Mouse (Mus musculus) right cerebral cortex, postnatal 10 days (tissue): ENCODE data around the gene Gm10382.

Source experiments
- DNase-seq, 2 experiments: peaks; one replicate each; pipeline ENCODE4 v3.0.0; 2021; ENCODE audit warnings: low spot score in 2 of 2

Gm10382 gene

DNA sequence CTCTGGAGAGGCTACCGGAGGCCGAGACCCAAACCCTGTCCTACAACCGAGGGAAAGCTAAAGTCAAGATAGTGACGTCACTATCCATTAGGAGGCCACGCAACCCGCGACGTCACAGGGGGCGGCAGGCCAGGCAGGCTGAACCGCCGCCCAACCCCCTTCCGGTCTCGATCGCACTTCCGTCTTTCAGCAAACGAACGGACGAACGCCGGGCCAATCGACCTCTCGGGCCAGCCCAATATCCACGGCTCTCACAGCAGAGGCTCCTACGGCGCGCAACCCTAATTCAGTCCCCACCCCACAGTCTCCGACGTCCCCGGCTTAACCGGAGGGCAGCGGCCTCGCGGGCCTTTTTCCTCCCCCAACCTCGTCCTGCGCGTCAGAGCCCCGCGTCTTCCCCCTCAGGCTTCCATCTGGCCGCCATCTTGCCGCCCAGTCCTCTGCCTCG is at the start of gene Gm10382:
TSS of gene Gm10382 (plus strand) at position 192 of the 448 bp plus-strand sequence.
- peak; percentile 87 for DNase-seq

DNA sequence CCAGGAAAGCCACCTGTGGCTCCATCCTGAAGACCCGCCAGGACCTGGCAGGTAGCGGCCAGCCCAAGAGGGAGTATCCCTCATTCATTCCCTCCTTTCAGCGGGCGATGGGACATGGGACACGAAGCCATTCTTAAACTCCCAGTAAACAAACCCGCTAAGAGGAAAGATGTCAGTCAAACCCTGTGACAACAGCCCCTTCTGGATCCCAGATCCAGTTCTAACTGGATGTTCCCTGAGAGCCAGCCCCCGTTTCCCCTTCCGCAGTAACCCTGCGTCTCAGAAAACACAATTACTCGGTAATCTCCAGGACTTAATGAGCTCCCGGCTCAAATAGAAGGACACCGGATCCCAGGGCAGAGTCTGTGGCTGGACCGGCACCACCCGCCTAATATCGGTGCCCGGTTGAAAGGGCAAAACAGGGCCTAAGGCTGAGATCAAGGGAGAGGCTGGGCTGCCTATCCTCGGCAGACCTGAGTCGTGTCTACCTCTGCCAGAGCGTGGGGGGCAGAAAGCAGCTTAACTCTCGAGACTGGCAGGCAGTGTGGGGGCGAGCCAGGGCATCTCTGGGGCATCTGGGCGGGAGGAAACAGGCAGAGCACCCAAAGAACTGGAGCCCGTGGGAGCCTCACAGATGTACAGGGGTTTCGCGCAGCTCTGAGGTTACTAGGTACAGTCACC is 49.1 kb upstream of the Gm10382 start:
- peak; percentile 69 for DNase-seq

DNA sequence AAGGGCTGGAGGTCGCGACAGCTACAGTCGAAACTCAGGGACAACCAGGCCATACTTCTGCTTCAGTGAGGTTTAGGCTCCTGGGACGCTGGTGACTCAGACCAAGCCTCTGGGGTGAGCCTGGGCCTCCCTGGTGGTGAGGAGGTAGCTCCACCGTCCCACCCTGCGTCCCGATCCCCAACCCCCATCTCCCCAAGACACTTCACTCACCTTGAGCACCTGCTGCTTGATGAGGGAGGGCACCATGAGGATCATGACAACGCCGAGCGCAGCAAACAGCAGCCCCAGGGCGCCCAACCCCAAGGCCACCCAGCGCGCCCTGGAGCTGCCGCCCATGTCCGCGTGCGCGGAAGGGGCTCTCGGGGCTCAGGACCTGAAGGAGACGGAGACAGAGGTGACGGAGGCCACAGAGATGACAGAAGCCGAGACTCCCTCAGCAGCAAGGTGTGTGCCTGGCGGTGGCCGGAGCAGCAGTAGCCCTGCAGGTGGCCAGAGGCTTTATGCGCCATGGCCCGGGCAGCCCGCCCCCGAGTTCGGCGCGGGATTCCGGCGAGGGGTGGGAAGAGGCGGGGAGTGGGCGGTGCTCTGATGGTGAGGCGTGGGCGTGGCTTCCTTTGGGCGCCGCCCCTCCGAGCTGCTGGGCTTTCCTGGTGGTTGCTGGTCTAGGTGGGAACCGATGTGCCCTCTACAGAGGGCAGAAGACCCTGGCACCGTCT is 48.4 kb upstream of the Gm10382 start, which contains the start of gene Scarb1:
TSS of gene Scarb1 (minus strand) at position 548 of the 716 bp plus-strand sequence.
- peak; percentile 92 to 93 for DNase-seq

DNA sequence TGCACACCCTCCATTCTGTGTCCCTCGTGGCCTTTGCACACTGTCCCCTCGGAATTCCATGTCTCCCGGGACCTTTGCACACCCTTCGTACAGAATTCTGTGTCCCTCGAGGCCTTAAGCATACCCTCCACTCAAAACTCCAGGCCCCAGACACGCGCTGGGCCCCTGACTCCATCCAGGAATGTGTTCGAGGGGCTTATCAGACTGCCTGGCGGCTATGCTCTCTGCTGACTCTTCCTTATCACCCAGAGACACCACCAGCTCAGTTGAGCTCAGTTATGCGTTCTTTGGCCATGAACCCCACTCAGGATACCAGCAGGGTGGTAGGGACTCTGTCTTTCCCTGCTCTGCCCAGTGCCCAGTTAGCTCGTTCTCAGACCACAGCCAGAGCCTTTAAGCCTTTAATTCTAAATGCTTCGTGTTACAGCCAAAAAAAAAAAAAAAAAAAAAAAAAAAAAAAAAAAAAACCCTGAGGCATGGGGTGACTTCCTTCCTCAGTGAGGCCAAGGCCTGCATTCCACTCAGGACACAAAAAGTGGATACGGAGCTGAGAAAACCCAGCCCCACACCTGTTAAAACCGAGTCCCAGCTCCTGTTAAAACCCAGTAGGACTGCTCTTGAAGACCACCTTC is 47.5 kb upstream of the Gm10382 start:
- no peak for DNase-seq

DNA sequence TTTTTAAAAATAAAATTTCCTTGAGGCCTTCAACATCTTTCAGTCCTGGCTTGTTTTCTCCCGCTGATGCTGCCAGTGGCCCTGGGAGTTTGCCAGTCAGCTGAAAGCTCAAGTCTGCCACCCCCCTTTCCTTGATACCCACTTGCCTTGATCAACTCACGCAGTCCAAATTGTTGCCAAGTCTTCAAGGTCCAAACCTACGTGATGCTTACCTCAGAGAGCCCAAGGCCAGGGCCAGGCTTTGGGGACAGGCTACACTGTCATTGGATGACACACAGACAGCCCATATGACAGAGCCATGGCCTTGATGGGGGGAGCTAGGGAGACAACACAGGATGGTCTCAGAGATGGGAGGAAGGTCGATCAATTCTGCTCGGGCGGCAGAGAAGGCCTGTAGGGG is 44.8 kb upstream of the Gm10382 start:
- DNase-seq, result no peak

DNA sequence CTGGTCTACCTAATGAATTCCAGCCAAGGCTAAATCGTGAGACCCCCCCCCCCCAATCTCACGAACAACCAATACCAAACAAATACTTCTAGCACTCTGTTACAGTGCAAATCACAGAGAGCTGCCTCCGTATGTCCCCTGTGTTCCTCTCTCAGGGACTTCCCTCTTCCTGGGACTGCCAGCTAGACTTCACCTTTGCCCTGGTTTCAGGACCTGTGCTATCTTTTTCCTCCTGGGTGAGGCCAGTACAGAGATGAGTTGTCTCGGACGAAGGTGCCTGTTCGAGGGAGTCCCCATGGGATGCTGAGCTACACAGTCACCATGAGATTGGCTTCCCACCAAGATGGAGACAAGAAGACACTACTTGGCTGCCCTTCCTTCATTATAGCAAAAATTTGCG is 41.1 kb upstream of the Gm10382 start:
- DNase-seq, result no peak

DNA sequence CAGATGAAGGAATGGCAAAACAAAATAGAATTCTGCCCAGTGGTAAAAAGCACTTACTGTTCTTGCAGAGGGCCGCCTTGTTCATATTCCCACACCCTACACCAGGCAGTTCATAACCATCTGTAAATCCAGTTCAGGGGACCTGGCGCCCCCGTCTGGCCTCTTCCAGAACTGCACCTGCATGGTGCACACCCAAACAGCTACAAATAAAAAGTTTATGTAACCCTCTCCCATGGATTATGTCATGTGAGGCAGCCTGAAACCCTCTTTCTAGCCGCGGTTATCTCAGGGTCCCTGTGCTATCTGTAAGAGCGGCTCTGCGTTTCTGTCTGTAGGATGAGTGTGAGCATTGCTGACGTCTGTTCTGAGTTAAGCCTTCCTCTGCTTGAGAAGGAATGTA is 40.6 kb upstream of the Gm10382 start:
- DNase-seq, result no peak

DNA sequence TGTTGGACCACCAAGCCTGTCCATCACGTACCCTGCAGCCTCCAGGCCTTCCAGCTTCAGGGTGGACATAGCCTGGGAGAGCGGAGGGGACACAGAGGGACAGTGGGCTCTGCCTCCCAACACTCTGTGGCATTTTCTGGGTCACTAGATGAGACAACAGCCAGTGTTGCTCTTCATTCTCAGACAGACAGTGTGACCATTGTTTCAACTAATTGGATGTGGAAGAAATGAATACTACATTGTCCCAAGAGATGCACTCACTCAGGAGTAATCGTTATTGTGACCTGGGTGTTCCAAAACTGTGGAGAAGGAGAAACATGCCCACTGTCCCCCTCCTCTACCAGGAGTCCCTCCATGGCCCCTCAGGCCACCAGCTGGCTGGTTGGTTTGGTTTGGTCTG is 39.7 kb upstream of the Gm10382 start:
- DNase-seq, result no peak

DNA sequence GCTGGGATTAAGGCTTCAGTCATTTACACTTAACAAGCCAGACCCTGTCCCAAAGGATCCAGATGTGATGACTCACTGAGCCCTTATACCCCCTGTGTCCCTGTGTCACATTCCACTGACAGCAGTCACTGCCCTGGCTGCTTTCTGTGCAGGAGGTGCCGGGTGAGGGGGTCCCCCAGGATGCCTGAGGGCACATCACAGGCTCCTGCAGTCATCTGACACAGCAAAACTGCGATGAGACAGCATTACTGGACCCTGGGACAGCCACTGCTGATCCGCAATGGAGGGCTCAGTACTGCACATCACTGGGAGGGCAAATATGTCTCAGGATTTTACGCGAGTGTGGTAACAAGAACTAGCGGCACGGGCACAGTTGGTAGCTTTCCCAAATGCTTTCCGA is 38.1 kb upstream of the Gm10382 start:
- no peak for DNase-seq

DNA sequence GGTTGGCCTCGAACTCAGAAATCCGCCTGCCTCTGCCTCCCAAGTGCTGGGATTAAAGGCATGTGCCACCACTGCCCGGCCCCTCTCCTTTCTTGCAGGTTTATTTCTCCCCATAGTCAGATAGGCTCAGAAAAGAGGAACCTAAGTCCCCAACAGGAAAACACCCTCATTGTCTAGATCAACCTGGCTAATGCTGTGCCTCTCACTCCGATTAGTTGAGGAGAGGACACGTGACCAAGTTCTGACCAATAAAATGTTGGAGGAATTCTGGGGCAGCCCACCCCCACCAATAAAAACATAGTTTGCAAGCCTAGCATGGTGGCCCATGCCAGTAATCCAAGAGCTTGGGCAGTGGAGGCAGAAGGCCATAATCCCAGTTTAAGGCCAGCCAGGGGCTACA is 37.2 kb upstream of the Gm10382 start:
- no peak for DNase-seq

DNA sequence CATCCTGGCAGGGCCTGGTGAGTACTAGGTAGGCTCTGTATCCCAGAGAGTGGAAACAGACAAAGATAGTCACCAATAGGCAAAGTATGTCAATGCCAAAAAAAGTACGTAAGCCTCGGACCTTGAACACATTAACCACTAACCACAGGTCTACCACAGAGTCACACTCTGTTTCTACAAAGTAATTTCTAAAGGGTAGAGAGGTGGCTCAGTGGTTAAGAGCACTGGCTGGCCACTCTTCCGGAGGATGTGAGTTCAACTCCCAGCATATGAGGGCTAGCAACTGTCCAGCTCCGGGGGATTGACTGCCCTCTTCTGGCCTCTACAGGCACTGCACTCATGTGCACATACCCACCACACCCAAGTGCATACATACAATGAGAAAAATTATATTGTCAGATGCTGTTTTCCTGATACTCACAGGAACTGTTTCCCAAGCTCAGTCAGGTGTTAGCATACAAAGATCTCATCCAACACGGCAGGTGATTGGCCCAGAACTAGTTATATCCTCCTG is 36.3 kb upstream of the Gm10382 start:
- no peak for DNase-seq

DNA sequence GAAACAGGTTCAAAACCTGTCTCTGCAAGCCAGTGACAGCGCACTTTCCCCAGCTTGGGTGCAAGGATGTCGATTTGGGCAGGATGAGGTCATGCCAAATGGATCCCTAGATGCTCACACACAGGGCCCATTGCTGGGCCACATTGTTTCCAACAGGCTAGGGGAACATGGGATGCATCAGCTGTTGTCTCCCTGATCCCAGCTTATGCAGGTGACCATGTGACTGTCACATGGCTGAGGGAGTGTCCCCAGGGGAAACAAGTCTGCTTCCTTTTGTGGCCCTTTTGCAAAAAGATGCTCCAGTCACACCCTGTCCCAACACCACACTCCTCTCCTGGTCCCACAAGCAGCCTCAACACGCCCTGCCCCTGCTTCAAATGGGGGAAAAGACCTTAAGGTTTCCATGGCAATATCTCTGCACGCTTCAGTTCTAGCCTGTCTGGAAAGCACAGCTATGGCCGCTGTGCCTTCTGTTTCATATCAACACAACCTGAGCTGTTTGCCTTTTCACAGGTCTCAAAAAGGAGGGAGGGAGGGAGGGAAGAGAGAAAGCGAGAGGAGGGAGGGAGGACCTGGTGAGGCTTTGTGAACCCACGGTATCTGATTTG is 34.1 kb upstream of the Gm10382 start:
- DNase-seq, result no peak

DNA sequence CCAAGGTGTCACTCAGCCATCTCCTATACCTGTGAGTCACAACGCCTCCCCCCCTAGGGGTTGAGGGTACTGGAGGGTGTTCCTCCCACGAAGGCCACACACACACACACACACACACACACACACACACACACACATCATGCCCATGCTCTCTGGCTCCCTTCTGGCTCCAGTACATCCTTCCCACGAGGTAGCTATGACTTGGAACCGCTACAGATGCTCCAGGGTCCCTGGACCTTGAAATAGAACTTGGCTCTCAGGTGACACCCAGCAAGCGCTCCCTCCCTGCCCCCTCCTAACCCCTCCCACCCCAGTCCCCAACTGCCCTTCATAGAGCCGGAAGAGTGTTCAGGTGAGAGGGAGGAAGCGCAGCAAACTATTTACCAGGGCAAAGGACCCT is 33.5 kb upstream of the Gm10382 start:
- no peak for DNase-seq

DNA sequence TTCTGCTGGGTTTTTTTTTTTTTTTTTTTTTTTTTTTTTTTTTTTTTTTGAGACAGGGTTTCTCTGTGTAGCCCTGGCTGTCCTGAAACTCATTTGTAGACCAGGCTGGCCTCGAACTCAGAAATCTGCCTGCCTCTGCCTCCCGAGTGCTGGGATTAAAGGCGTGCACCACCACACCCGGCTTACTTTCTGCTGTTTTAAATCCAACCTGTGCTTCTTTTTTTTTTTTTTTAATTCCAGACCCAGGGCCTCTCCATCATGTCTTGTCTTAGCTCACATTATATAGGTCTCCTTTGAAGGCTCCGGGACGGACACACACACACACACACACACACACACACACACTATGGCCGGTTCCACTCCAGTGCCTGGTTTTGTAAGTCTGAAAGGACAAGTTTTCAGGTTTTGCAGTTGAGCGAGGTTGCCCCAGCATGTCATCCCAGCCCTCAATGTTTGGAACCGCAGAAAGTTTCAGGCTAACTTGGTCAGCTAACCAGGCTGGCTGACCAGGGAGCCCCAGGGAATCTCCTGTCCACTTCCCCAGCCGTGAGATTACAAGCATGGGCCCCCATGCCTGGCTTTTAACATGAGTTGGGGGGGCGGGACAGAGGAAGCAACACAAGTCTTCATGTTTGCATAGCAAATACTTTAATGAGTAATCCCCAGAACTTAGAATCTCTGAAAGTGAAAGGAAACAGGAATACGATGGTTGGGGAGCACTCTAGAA is 31.4 kb upstream of the Gm10382 start:
- no peak for DNase-seq

DNA sequence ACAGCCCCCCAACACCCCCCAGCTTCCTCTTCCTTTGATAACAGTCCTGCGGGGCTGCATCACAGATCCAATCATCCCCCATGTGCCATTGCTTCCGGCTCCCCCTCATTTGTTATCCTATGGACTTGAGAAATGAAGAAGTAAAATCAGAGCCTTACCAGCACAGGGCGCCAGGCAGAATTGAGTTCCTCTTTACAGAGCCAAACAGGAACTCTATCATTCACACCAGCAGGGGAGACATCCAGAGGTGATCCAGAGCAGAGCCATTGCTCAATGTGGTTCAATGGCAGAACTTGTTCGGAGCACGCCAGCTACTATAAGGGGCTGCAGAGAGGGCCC is 30.9 kb upstream of the Gm10382 start:
- peak in 1 of 2 experiments; percentile 46 for DNase-seq

DNA sequence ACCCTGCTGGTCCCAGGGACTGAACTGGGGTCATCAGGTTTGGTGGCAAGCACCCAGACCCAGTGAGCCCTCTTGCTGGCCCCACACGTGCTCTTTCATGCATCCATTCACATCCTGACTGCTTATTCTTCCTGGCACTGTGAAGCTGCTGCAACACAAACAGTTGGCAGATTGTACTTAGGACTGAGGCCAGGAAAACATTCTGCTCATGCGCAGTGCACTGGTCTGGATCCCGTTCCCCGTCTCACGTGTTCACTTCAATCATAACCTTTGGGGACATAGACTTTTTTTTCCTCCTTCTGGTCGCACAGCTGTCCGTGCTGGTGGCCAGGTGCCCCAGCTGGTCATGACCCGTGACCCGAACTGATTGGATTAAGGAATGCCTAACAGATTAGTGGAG is 28.6 kb upstream of the Gm10382 start:
- peak in 1 of 2 experiments; percentile 55 for DNase-seq

DNA sequence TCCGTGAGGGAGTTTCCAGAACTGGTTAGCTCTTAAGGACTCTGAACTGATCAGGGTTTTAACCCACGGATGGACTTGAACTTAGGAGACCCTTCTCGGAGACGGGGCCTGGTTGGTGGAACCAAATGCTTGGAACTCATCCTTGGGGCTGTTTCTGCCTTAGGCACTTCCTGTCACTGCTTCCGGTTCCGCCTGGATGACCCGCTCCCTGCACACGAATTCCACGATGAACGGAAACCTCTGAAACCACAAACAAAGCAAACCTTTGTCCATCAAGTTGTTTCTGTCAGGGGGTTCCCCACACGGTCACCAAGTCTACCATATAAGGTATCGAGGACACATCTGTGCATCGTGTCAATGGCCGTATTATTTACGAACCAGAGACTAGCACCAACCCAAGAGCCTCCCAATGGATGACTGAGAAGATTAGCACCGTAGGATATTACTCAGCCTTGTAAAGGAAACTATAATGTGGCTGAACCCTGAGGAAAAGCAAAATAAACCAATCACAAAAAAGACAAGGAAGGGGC is 28.1 kb upstream of the Gm10382 start:
- no peak for DNase-seq

DNA sequence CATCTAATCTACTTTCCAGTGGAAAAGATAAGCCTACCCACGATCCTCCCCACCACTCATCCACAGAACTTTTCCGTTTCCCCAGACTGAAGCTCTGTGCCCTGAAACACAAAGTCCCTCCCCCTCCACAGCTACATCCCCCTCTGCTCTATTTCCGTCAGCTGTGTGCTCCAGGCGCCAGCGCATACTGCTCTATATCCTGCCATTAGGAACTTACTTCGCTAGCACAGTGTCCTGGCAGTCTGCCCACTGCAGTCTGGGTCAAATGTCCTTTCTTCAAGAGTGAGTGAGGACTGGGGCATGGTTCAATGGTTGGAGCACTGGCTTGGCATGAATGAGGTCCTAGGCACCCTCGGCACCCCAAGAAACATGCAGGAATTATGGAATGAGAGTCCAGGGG is 25.2 kb upstream of the Gm10382 start:
- DNase-seq, result peak; percentile 68

DNA sequence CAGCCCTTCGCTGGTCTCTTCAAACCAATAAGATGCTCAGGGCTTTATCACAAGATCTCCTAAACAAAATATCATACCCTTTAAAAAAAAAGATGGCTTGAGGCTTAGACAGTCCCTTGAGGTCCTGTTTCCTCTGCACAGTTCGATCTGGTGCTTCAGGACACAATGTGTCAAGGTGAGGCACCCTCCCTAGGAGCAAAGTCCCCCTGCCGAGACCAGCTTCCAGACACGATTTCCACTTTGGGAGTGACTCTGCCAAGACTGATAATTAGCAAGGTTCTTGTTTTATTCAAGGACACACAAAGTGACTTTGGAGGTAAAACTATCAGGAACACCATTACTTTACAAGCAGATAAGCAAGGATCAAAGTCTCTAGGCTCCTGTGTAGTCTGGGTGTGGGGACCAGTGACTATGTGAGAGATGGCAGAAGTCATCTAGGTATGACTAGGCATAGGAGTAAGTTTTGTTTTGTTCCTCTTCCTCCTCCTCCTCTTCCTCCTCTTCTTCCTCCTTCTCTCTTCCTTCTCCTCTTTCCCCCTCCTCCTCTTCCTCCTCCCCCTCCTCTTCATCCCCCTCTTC is 24.2 kb upstream of the Gm10382 start:
- no peak for DNase-seq

DNA sequence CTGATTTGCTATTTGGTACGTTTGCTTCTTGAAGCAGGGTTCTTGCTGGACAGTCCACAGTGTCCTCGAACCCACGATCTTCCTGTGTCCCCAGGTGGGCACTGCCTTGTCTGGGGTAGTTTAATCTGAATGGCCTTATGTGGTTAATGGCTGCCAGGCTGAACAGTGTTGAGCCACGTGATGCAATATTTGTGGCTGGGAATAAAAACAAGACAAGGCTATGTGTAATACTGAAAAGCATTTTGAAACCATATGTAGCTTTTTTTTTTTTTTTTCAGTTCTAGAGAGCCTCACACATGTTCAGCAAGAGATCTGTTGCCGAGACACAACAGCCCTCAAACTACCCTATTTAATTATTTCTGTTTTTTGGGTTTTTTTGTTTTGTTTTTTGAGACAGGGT is 21.0 kb upstream of the Gm10382 start:
- DNase-seq, result no peak

DNA sequence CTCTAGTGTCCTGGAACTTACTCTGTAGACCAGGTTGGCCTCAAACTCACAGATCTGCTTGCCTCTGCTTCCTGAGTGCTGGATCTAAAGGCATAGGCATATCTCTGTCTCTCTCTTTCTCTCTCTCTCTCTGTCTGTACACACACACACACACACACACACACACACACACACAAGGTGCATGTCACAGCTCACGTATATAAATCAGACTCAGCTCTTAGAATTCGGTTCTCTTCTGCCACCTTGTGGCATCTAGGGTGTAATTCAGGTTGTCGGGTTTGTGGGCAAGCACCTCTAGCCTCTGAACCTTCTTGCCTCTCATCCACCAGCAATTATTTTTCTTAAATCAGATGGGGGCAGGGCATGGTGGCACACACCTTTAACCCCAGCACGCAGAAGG is 20.6 kb upstream of the Gm10382 start:
- peak; percentile 74 to 76 for DNase-seq
